Mouse (Mus musculus): ENCODE measurements around the gene Ccdc124. TPM values are rescaled to one million over a fixed set of nuclear protein-coding genes. Genes with fewer than 3 reads are reported as not detected.
A peak's percentile ranks its signal among the peaks of the same experiment; 100 is the strongest.

The Ccdc124 gene
- polyA plus RNA-seq, 1 experiment from 2014 or later = 61.7 TPM

- no peaks in the 10 kb centered on the region for H3K9me3 ChIP-seq (ENCODE audit: control insufficient read depth)
- WGBS = 4% methylated on average over 6 of the region's 6 CpGs
These were observed 29.2 kb downstream of the Ccdc124 start for GRCm38 (mm10) chr8:70844523-70844922.

DNA sequence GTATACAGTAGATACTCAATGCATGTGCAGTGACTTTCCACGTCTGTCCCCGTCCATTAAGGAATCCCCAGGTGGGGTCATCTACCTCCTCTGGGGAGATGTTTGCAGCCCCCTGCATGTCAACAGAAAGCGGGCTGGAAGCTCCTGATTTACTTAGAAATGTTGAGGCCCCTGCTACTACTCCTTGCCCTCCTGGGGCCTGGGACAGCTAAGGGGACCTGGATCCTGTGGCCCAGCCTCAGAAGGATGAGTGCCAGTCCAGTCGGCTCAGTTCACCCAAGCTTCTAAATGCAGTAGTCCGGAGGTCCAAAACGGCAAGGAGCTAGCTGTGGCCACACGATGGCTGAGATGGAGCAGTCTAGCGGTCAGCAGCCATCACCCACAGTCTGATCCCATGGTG lies 29.8 kb downstream of the Ccdc124 start:
- no peak overlapping the region for H3K27ac ChIP-seq (ENCODE audit: low read depth, low read length)
- no peak for ATAC-seq
- TF ChIP-seq CTCF (IDR thresholded peaks at IDR 0.05; ENCODE audit: low read depth) = no peak

More at GRCm38 (mm10) chr8:70844523-70844922, 29.2 kb downstream of the Ccdc124 start:
- Histone ChIP-seq H3K4me2 (replicated peaks; ENCODE audit: low read depth) (no peak overlapping the region), H3K27me3 (replicated peaks; ENCODE audit: control insufficient read depth, insufficient read depth, low read length) (no peaks in the 10 kb centered on the region), H3K4me1 (replicated peaks; ENCODE audit: control insufficient read depth, insufficient read depth, low read length) (0 out of 2 replicates have a peak, but pooled peaks cover 3% of the 10 kb centered on the region), H3K4me3 (ENCODE audit: low read depth, low read length) (no peak overlapping the region), H3K27ac (ENCODE audit: low read depth, low read length) (no peak overlapping the region), H3K36me3 (ENCODE audit: control insufficient read depth, insufficient read depth) (no peaks in the 10 kb centered on the region), H3K9ac (ENCODE audit: low read depth, low read length) (no peak overlapping the region)
- ATAC-seq = no peak
- peak; percentile 98 for TF ChIP-seq CTCF (IDR thresholded peaks at IDR 0.05; ENCODE audit: low read depth)

GRCm38 (mm10) chr8:70843214-70843773 lies 30.4 kb downstream of the Ccdc124 start:
- H3K4me3 ChIP-seq (ENCODE audit: low read depth, low read length) = no peak overlapping the region
- no peaks in the 10 kb centered on the region for H3K27me3 ChIP-seq (replicated peaks; ENCODE audit: control insufficient read depth, insufficient read depth, low read length)
- 0 out of 2 replicates have a peak, but pooled peaks cover 3% of the 10 kb centered on the region for H3K4me1 ChIP-seq (replicated peaks; ENCODE audit: control insufficient read depth, insufficient read depth, low read length)
- H3K9me3 ChIP-seq (ENCODE audit: control insufficient read depth) = no peaks in the 10 kb centered on the region
- H3K9ac ChIP-seq (ENCODE audit: low read depth, low read length) = no peak overlapping the region
- no peak overlapping the region for H3K4me2 ChIP-seq (replicated peaks; ENCODE audit: low read depth)
- no peaks in the 10 kb centered on the region for H3K36me3 ChIP-seq (ENCODE audit: control insufficient read depth, insufficient read depth)
- ATAC-seq = no peak
- H3K27ac ChIP-seq (ENCODE audit: low read depth, low read length) = no peak overlapping the region
- WGBS = 87% methylated on average over 5 of the region's 5 CpGs
- no peak for TF ChIP-seq CTCF (IDR thresholded peaks at IDR 0.05; ENCODE audit: low read depth)

More for the DNA sequence above, 29.8 kb downstream of the Ccdc124 start:
- Histone ChIP-seq H3K36me3 (ENCODE audit: control insufficient read depth, insufficient read depth) (no peaks in the 10 kb centered on the region), H3K4me2 (replicated peaks; ENCODE audit: low read depth) (no peak overlapping the region), H3K4me1 (replicated peaks; ENCODE audit: control insufficient read depth, insufficient read depth, low read length) (0 out of 2 replicates have a peak, but pooled peaks cover 3% of the 10 kb centered on the region), H3K27me3 (replicated peaks; ENCODE audit: control insufficient read depth, insufficient read depth, low read length) (no peaks in the 10 kb centered on the region), H3K9ac (ENCODE audit: low read depth, low read length) (no peak overlapping the region), H3K4me3 (ENCODE audit: low read depth, low read length) (no peak overlapping the region), H3K9me3 (ENCODE audit: control insufficient read depth) (no peaks in the 10 kb centered on the region)
- 85% methylated on average over 8 of the region's 8 CpGs for WGBS

GRCm38 (mm10) chr8:70842484-70842883 lies 31.3 kb downstream of the Ccdc124 start:
- no peak overlapping the region for H3K27ac ChIP-seq (ENCODE audit: low read depth, low read length)
- no peak for TF ChIP-seq CTCF (IDR thresholded peaks at IDR 0.05; ENCODE audit: low read depth)
- H3K4me2 ChIP-seq (replicated peaks; ENCODE audit: low read depth) = no peak overlapping the region
- no peak for ATAC-seq
- 73% methylated on average over 25 of the region's 25 CpGs for WGBS
- H3K4me1 ChIP-seq (replicated peaks; ENCODE audit: control insufficient read depth, insufficient read depth, low read length) = 0 out of 2 replicates have a peak, but pooled peaks cover 3% of the 10 kb centered on the region
- H3K27me3 ChIP-seq (replicated peaks; ENCODE audit: control insufficient read depth, insufficient read depth, low read length) = no peaks in the 10 kb centered on the region
- H3K9me3 ChIP-seq (ENCODE audit: control insufficient read depth) = no peaks in the 10 kb centered on the region
- H3K36me3 ChIP-seq (ENCODE audit: control insufficient read depth, insufficient read depth) = no peaks in the 10 kb centered on the region
- no peak overlapping the region for H3K4me3 ChIP-seq (ENCODE audit: low read depth, low read length)
- no peak overlapping the region for H3K9ac ChIP-seq (ENCODE audit: low read depth, low read length)

DNA sequence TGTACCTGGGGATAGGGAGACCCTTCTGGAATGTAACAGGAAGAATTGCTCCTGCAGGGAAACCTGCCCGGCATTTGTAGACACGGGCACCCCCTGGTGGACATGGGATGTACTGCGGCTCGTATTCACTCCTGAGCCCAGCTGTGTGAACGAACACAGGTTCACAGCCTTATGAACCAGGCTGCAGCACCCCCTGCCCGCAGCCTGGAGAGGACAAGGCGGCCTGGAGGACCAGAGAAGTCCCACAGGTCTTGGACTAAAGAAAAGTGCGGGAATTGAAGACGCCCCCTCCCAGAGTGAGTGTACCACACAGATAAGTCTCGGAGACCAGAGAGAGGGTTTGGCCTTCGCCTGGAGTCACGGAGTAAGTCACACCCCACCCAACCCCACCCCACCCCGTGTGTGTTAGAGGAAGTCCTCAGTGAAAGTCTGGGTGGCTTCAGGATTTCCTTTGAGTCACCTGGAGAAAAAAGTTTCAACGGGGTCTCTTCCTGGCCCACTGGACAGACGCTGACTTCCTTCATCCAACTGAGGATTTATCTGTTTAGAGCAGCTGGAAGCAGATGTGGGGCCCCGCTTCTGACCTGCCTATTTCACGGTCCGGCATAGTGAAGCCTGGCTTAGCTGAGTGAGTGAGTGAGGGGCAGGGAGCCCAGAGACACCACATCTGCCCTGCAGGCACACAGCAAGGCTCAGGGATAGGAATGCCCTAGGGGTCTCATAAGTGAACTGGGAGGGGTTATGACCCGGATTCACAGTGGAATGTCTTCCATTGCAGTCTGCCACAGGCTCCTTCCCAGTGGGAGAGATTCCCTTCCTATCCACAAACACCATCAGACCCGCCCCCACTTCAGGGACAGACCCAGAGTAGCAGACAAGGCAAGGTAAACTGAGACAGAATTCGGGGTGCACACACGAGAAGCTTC lies 32.3 kb downstream of the Ccdc124 start:
- ATAC-seq = no peak

DNA sequence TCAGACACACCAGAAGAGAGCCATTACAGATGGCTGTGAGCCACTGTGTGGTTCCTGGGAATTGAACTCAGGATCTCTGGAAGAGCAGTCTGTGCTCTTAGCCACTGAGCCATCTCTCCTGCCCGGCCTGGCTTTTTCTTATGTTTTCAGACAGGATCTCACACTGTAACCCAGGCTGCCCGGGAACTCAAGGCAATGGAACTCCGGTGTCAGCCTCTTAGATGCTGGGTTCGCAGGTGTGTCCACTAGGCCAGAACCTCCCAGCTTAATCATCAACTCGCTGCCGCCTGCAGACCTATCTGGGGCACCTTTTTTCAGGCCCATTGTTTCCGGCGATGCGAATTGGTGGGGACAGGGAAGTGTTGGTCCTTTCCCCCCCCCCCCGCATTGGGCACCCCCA lies 33.1 kb downstream of the Ccdc124 start:
- ATAC-seq = no peak
- H3K27ac ChIP-seq (ENCODE audit: low read depth, low read length) = peak overlapping the region; percentile 74
- H3K4me3 ChIP-seq (ENCODE audit: low read depth, low read length) = no peak overlapping the region
- no peaks in the 10 kb centered on the region for H3K9me3 ChIP-seq (ENCODE audit: control insufficient read depth)
- no peak for TF ChIP-seq CTCF (IDR thresholded peaks at IDR 0.05; ENCODE audit: low read depth)
- WGBS = 28% methylated on average over 10 of the region's 10 CpGs
- H3K4me1 ChIP-seq (replicated peaks; ENCODE audit: control insufficient read depth, insufficient read depth, low read length) = 0 out of 2 replicates have a peak, but pooled peaks cover 3% of the 10 kb centered on the region
- peaks cover 15% of the 10 kb centered on the region; the same call in 1 of the 2 replicates for H3K36me3 ChIP-seq (ENCODE audit: control insufficient read depth, insufficient read depth)
- H3K27me3 ChIP-seq (replicated peaks; ENCODE audit: control insufficient read depth, insufficient read depth, low read length) = no peaks in the 10 kb centered on the region
- peak overlapping the region; percentile 32 for H3K4me2 ChIP-seq (replicated peaks; ENCODE audit: low read depth)
- H3K9ac ChIP-seq (ENCODE audit: low read depth, low read length) = no peak overlapping the region

More for the DNA sequence above, 32.3 kb downstream of the Ccdc124 start:
- H3K27me3 ChIP-seq (replicated peaks; ENCODE audit: control insufficient read depth, insufficient read depth, low read length) = no peaks in the 10 kb centered on the region
- peak overlapping the region; percentile 32; the same call in 1 of the 2 replicates for H3K4me2 ChIP-seq (replicated peaks; ENCODE audit: low read depth)
- H3K36me3 ChIP-seq (ENCODE audit: control insufficient read depth, insufficient read depth) = peaks cover 7% of the 10 kb centered on the region; the same call in 1 of the 2 replicates
- 0 out of 2 replicates have a peak, but pooled peaks cover 3% of the 10 kb centered on the region for H3K4me1 ChIP-seq (replicated peaks; ENCODE audit: control insufficient read depth, insufficient read depth, low read length)
- H3K9ac ChIP-seq (ENCODE audit: low read depth, low read length) = no peak overlapping the region
- WGBS = 22% methylated on average over 22 of the region's 22 CpGs
- no peaks in the 10 kb centered on the region for H3K9me3 ChIP-seq (ENCODE audit: control insufficient read depth)
- H3K4me3 ChIP-seq (ENCODE audit: low read depth, low read length) = no peak overlapping the region
- peak overlapping the region; percentile 74; the same call in 1 of the 2 replicates for H3K27ac ChIP-seq (ENCODE audit: low read depth, low read length)
- TF ChIP-seq CTCF (IDR thresholded peaks at IDR 0.05; ENCODE audit: low read depth) = peak; percentile 98

Measured in intestine, postnatal 0 days (tissue).